Mouse (Mus musculus): Measurements from ENCODE around the gene Arhgdia.

- TF ChIP-seq CTCF (IDR thresholded peaks at IDR 0.05; ENCODE audit: borderline replicate concordance, insufficient read depth, low read length) (no peak), POLR2A (IDR thresholded peaks at IDR 0.05; ENCODE audit: low read depth, low read length) (no peak)
Measured at GRCm38 (mm10) chr11:120552736-120553135, 28.7 kb downstream of the Arhgdia start.

All from embryonic fibroblast, embryonic 13.5 days (primary cell).